Mouse (Mus musculus) forebrain, embryonic 14.5 days (tissue): ENCODE data around the gene Vgll4. TPM values are rescaled to one million over a fixed set of nuclear protein-coding genes. Genes with fewer than 3 reads are reported as not detected.

Experiments
- ATAC-seq: fragments of 200-750 bp; cut with Nextera tagmentation; 2 replicates; pipeline ENCODE4 v1.8.0; 2017; ENCODE audit warnings: mild to moderate bottlenecking, moderate library complexity
- DNase-seq: peaks from one replicate; pipeline ENCODE4 v3.0.0-alpha.2; 2015; ENCODE audit warnings: low spot score
- H3K27ac ChIP-seq: fragments of 300-500 bp; sonication (generic); 2 replicates; pipeline ENCODE4 v1.5.1; 2014; ENCODE audit warnings: low read depth, mild to moderate bottlenecking, control low read depth, low read length, moderate library complexity
- H3K27me3 ChIP-seq: fragments of 300-500 bp; sonication (generic); replicated peaks from 2 replicates; pipeline ENCODE4 v1.6.1; 2014; ENCODE audit warnings: low read length, control low read depth, mixed read lengths; ENCODE audit not compliant: control insufficient read depth, insufficient read depth
- H3K36me3 ChIP-seq: fragments of 300-500 bp; sonication (generic); 2 replicates; pipeline ENCODE4 v1.6.1; 2014; ENCODE audit warnings: low read length, control low read depth; ENCODE audit not compliant: control insufficient read depth, insufficient read depth
- H3K4me1 ChIP-seq: fragments of 300-500 bp; sonication (generic); 2 replicates; pipeline ENCODE4 v1.6.1; 2014; ENCODE audit warnings: antibody characterized with exemption, low read length, control low read depth; ENCODE audit not compliant: control insufficient read depth, insufficient read depth
- H3K4me2 ChIP-seq: fragments of 300-500 bp; sonication (generic); 2 replicates; pipeline ENCODE4 v1.6.1; 2014; ENCODE audit warnings: mild to moderate bottlenecking, control low read depth, low read length
- H3K4me3 ChIP-seq: fragments of 300-500 bp; sonication (generic); 2 replicates; pipeline ENCODE4 v1.5.1; 2014; ENCODE audit warnings: low read depth, low read length, control low read depth
- H3K9ac ChIP-seq: fragments of 300-500 bp; sonication (generic); 2 replicates; pipeline ENCODE4 v1.6.1; 2014; ENCODE audit warnings: mild to moderate bottlenecking, low read length, control low read depth, moderate library complexity
- H3K9me3 ChIP-seq: fragments of 300-500 bp; sonication (generic); replicated peaks from 2 replicates; pipeline ENCODE4 v1.6.1; 2016; ENCODE audit warnings: low read length, control low read depth, mixed read lengths; ENCODE audit not compliant: control insufficient read depth
- WGBS: fragments of 180-500 bp; shearing (Covaris S2); extraction: QIAGEN DNeasy Blood & Tissue Kit; methylation state at CpG from one replicate; pipeline ENCODE4 v1.1.7; 2014; 5-methylcytosine and 5-hydroxymethylcytosine counted together
- polyA plus RNA-seq: library from polyadenylated mRNA; unstranded; fragments of >200 nt; fragmentation: Nextera tagmentation; extraction: Ambion mirVana; gene quantifications from 2 replicates; pipeline ENCODE4 v1.2.1, GENCODE M21; 2014

Gene Vgll4
- polyA plus RNA-seq, 1 experiment from 2014 or later, result 44.9 TPM

- DNase-seq (no peak), ATAC-seq (no peak)
- peak overlapping the region; percentile 75 for H3K27ac ChIP-seq
- 15% methylated on average over 9 of the region's 9 CpGs for WGBS
- no peaks in the 10 kb centered on the region for H3K27me3 ChIP-seq
- H3K4me3 ChIP-seq, result peak overlapping the region; percentile 62
- H3K9ac ChIP-seq, result peak overlapping the region; percentile 83
- peak overlapping the region; percentile 57 for H3K4me2 ChIP-seq
- H3K36me3 ChIP-seq, result no peaks in the 10 kb centered on the region
- H3K4me1 ChIP-seq, result peaks cover 50% of the 10 kb centered on the region
- H3K9me3 ChIP-seq, result no peaks in the 10 kb centered on the region
These were observed 50.0 kb downstream of the Vgll4 start for GRCm38 (mm10) chr6:114919670-114920313.

- Histone ChIP-seq H3K9ac (peak overlapping the region; percentile 83; the same call in 1 of the 2 replicates), H3K27ac (no peak overlapping the region), H3K4me3 (peak overlapping the region; percentile 62), H3K9me3 (no peaks in the 10 kb centered on the region), H3K4me1 (peaks cover 58% of the 10 kb centered on the region), H3K36me3 (no peaks in the 10 kb centered on the region), H3K27me3 (no peaks in the 10 kb centered on the region), H3K4me2 (peak overlapping the region; percentile 57)
- no peak for ATAC-seq
- 76% methylated on average over 9 of the region's 9 CpGs for WGBS
- no peak for DNase-seq
These were observed 50.8 kb downstream of the Vgll4 start for GRCm38 (mm10) chr6:114918994-114919393.

- ATAC-seq (no peak), DNase-seq (no peak)
- H3K4me1 ChIP-seq, result peaks cover 68% of the 10 kb centered on the region
- WGBS, result 60% methylated on average over 14 of the region's 14 CpGs
- peak overlapping the region; percentile 38; the same call in 1 of the 2 replicates for H3K9ac ChIP-seq
- H3K9me3 ChIP-seq, result no peaks in the 10 kb centered on the region
- H3K27me3 ChIP-seq, result no peaks in the 10 kb centered on the region
- no peaks in the 10 kb centered on the region for H3K36me3 ChIP-seq
- H3K27ac ChIP-seq, result no peak overlapping the region
- no peak overlapping the region for H3K4me3 ChIP-seq
- peak overlapping the region; percentile 57 for H3K4me2 ChIP-seq
These were observed 51.8 kb downstream of the Vgll4 start for GRCm38 (mm10) chr6:114917770-114918635.

DNA sequence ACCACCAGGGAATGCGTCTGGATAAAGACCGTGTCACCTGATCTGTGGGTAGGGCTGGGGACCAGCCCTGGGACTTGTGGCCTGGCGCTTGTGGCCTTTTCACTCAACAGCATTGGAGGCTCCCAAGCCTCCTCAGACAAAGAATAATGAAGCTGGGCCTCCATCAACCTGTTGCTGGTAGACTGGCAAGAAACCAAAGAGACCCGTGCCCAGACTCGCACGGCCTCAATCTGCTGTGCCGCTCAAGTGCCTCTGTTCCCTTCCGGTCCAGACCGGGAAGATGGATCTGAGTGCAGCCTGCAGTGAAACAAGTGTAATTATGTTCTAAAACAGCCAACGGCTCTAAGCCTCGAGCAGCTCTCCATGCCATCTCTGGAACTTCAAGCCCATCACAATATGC is 52.7 kb downstream of the Vgll4 start:
- H3K4me3 ChIP-seq, result no peak overlapping the region
- H3K4me2 ChIP-seq, result peak overlapping the region; percentile 57
- H3K27me3 ChIP-seq, result no peaks in the 10 kb centered on the region
- H3K4me1 ChIP-seq, result peaks cover 68% of the 10 kb centered on the region
- H3K27ac ChIP-seq, result peak overlapping the region; percentile 0; the same call in 1 of the 2 replicates
- 0 out of 2 replicates have a peak, but pooled peaks have one; percentile 11 for ATAC-seq
- H3K9ac ChIP-seq, result no peak overlapping the region
- 13% methylated on average over 11 of the region's 11 CpGs for WGBS
- H3K9me3 ChIP-seq, result no peaks in the 10 kb centered on the region
- H3K36me3 ChIP-seq, result no peaks in the 10 kb centered on the region
- DNase-seq, result peak; percentile 76

- no peaks in the 10 kb centered on the region for H3K9me3 ChIP-seq
- peak overlapping the region; percentile 38; the same call in 1 of the 2 replicates for H3K9ac ChIP-seq
- ATAC-seq (no peak), DNase-seq (no peak)
- peak overlapping the region; percentile 57 for H3K4me2 ChIP-seq
- WGBS, result 5% methylated on average over 5 of the region's 5 CpGs
- no peaks in the 10 kb centered on the region for H3K36me3 ChIP-seq
- H3K27ac ChIP-seq, result peak overlapping the region; percentile 0; the same call in 1 of the 2 replicates
- H3K27me3 ChIP-seq, result no peaks in the 10 kb centered on the region
- peaks cover 68% of the 10 kb centered on the region for H3K4me1 ChIP-seq
- no peak overlapping the region for H3K4me3 ChIP-seq
These were observed 53.1 kb downstream of the Vgll4 start for GRCm38 (mm10) chr6:114916715-114916992.

DNA sequence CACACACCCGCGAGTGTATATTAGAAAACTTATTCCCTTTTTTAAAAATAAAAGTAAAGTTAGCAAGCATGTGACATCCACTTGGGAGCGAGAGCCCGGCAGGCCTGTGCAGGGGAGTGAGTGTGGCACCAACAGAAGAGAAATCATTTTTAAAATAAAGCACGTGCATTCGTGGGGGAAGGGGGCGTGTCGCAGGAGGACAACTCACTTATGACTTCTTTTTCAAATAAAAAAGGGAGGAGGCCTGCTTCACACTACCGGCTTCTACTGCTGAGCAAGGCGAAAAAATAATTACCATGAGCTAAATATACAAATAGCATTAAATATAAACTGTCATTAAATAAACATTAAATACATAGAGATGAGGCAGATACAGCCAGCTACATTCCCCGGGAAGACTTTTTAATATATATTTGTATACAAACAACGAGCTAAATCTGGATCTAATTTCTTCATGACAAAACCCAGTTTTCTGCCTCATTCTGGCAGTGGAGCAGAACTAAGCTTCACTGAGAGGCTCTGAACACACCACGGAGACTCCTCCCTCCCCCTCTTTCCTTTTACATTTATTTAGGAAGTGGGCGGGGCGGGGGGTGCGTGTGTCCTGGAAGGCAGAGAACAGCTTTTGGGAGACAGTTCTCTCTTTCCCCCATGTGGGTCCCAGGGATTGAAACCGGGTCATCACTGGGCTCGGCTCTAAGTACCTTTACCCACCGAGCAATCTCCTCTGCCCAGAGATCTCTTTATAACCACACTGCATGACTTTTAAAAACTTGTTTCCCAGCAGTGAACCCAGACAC is 53.7 kb downstream of the Vgll4 start:
- H3K36me3 ChIP-seq, result no peaks in the 10 kb centered on the region
- no peak overlapping the region for H3K4me3 ChIP-seq
- H3K4me2 ChIP-seq, result peak overlapping the region; percentile 57
- H3K27ac ChIP-seq, result peak overlapping the region; percentile 0; the same call in 1 of the 2 replicates
- ATAC-seq (no peak), DNase-seq (no peak)
- peaks cover 68% of the 10 kb centered on the region for H3K4me1 ChIP-seq
- peak overlapping the region; percentile 38; the same call in 1 of the 2 replicates for H3K9ac ChIP-seq
- WGBS, result 22% methylated on average over 19 of the region's 19 CpGs
- H3K27me3 ChIP-seq, result no peaks in the 10 kb centered on the region
- no peaks in the 10 kb centered on the region for H3K9me3 ChIP-seq

DNA sequence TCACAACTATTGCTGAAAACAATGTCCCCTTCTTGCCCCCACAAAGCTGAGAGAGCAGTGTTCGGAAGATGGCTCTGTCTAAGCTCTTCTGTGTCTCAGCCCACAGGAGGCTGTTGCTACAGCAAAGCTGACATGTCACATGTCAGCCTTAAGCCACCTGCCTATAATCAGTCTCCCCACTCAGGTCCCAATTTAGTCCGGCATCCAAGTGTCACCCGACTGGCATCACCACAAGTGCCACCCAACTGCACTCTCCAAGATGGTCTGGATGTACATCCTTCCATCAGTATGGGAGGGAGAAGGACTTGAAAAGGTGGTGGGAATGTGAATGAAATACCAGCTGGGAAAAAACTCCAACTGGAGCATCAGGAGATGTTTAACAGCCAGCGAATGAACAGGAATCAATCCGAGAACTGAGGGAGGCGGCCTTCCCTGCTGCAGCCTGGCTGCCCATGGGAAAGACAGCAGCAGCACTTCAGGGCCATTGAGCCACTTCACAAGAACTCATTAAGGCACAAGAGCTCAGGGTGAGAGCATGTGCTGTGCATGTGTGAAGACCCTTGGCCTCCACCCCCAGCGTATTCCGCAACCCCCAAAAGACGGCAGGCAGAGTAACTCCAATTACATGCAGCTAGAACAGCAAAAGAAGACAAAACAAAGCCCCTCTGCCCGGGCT is 55.6 kb downstream of the Vgll4 start:
- DNase-seq (no peak), ATAC-seq (peak; percentile 31)
- no peaks in the 10 kb centered on the region for H3K9me3 ChIP-seq
- H3K9ac ChIP-seq, result no peak overlapping the region
- peak overlapping the region; percentile 5; the same call in 1 of the 2 replicates for H3K4me2 ChIP-seq
- H3K27me3 ChIP-seq, result no peaks in the 10 kb centered on the region
- peak overlapping the region; percentile 53; the same call in 1 of the 2 replicates for H3K27ac ChIP-seq
- no peak overlapping the region for H3K4me3 ChIP-seq
- H3K4me1 ChIP-seq, result peaks cover 59% of the 10 kb centered on the region
- H3K36me3 ChIP-seq, result no peaks in the 10 kb centered on the region
- 18% methylated on average over 10 of the region's 10 CpGs for WGBS

DNA sequence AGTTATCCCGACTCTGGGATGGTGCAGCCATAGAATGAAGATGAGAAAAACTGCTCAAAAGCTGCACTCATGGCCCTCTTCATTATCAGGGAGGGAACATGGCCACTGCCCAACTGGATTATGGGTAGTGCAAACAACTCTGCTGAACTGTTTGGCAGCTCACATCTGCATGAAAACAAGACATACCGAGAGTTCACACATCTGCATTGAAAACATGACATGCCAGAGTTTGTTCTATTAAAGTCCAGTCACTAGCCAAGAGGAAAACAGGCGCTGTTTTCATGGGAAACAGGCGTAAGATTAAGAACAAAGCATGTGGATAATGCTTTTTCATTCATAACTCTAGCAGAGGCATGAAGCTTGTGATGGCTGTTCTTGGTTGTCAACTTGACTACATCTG is 56.7 kb downstream of the Vgll4 start:
- H3K4me3 ChIP-seq, result no peak overlapping the region
- no peaks in the 10 kb centered on the region for H3K36me3 ChIP-seq
- 45% methylated on average over 4 of the region's 4 CpGs for whole genome bisulfite sequencing
- H3K4me1 ChIP-seq, result peaks cover 49% of the 10 kb centered on the region
- no peak overlapping the region for H3K4me2 ChIP-seq
- no peaks in the 10 kb centered on the region for H3K9me3 ChIP-seq
- no peaks in the 10 kb centered on the region for H3K27me3 ChIP-seq
- DNase-seq (no peak), ATAC-seq (no peak)
- H3K9ac ChIP-seq, result no peak overlapping the region
- H3K27ac ChIP-seq, result no peak overlapping the region
